Mouse (Mus musculus) ES-Bruce4 (cell line): Measurements from ENCODE around the gene Foxo3.
A peak's percentile ranks its signal among the peaks of the same experiment; 100 is the strongest.

Experiments
- CTCF ChIP-seq: IDR thresholded peaks from one replicate; pipeline ENCODE4 v1.8.1; 2011; ENCODE audit warnings: low read depth, low read length
- EP300 ChIP-seq: IDR thresholded peaks from 2 replicates; pipeline ENCODE4 v1.6.1; 2011; ENCODE audit warnings: low read depth, low read length; ENCODE audit not compliant: insufficient read depth
- POLR2A ChIP-seq: IDR thresholded peaks from one replicate; pipeline ENCODE4 v1.8.1; 2011; ENCODE audit warnings: low read length; ENCODE audit not compliant: insufficient read depth

DNA sequence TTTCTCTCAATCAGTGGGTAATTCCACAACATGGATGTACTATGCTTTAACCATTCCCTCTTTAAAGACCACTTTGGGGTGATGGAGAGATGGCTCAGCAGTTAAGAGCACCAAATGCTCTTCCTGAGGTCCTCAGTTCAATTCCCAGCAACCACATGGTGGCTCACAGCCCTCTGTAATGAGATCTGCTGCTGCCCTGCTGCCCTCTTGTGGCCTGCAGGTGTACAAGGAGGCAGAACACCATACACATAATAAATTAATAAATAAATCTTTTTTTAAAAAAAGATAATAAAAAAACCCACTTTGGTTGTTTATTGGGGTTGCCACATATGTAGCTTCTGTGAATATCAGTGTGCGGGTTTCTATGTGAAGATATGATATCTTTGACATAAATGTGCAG, 21.4 kb upstream of the Foxo3 start:
- TF ChIP-seq POLR2A: no peak
- TF ChIP-seq CTCF: peak; percentile 64
- no peak for TF ChIP-seq EP300
